Mouse (Mus musculus) hematopoietic multipotent progenitor cell, adult 10-12 weeks (in vitro differentiated cells): ENCODE data around the gene Ablim2. TPM values are rescaled to one million over a fixed set of nuclear protein-coding genes. Genes with fewer than 3 reads are reported as not detected.

Experiments used
- polyA plus RNA-seq: library from polyadenylated mRNA; stranded (reverse); fragments of >175 nt; gene quantifications from 2 replicates; pipeline ENCODE4 v1.2.3, GENCODE M21; 2012; ENCODE audit warnings: low replicate concordance

The Ablim2 gene
- 1.3 and 2.8 TPM in 2 replicates for polyA plus RNA-seq

DNA sequence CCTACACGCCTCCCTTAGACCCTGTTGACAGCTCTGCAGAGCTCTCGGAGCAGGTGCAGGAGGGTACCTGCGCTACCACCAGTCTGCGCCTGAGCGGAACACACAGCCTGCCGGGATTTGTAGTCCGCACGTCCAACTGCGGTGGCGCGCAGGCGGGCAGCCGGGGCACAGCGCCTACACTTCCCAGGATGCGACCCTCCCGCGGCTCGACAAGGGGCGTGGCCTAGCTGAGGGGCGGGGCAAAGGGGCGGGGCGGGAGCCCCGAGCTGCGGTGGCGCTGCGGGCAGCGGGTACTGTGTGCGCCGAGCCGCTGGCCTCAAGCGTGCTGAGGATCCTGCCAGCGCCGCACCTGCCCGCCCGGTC lies at the start of gene Ablim2:
Ablim2 (plus strand) TSS at position 242 of the 363 bp plus-strand sequence.

DNA sequence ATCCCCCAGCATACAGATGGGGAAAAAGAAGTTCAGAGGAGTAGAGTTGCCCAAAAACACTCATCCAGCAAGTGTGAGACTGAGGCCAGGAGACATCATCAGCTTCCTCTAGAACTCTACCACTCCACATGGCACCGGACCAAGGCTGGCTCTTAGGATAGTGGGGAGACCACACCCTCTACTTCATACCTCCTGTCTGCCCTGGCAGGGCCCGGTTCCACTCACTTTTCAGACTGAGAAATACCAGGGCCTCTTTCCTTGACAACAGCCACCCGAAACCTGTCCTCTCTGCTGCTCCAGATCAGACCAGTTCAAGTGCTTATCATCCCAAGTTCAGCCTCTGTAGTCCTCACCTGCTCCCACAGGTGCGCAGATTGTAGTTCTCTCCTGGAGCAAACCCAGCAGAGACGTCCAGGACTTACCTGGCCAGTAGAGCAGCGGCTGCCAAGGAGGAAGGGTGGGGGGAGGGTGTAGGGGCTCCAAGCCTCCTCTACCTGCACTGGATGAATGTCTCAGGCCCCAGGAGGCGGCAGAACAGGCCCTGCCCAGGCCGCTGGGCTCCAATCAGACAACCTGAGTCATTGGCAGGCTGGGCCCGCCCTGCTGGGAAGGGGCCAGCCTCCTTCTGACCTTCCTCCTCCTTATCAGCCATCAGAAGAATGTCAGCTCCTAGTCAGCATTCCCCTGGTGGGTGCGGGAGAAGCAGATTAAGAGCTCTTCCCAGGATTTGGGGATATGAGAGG lies 18.0 kb upstream of the Ablim2 start, which contains the start of gene Sh3tc1:
Sh3tc1 (minus strand) TSS at position 452 of the 743 bp plus-strand sequence.

GRCm38 (mm10) chr5:35893093-35893804 lies 135.6 kb downstream of the Ablim2 start, which contains the start of gene Afap1:
TSS of gene Afap1 (plus strand) at chr5:35893319.

Other genes with a start within 250 kb of the Ablim2 start
- gene Cpz, start 232.2 kb upstream of the Ablim2 start, polyA plus RNA-seq: not detected in 2 replicates
- gene Trmt44, start 182.8 kb upstream of the Ablim2 start, polyA plus RNA-seq: 3.0 and 4.3 TPM in 2 replicates
- gene Acox3, start 174.8 kb upstream of the Ablim2 start, polyA plus RNA-seq: 36.9 and 39.6 TPM in 2 replicates
- 1.0 and 1.1 TPM in 2 replicates for gene Htra3, start 78.1 kb upstream of the Ablim2 start, polyA plus RNA-seq
- 14.3 and 25.4 TPM in 2 replicates for gene Sh3tc1, start 17.9 kb upstream of the Ablim2 start, polyA plus RNA-seq
- 4.8 and 7.6 TPM in 2 replicates for gene Afap1, start 135.4 kb downstream of the Ablim2 start, polyA plus RNA-seq